Mouse (Mus musculus) stomach, postnatal 0 days (tissue): ENCODE data around the gene Hcst.

Experiments
- CTCF ChIP-seq: IDR thresholded peaks from 2 replicates; pipeline ENCODE4 v1.5.1; 2016; ENCODE audit warnings: antibody characterized with exemption, low read depth, mild to moderate bottlenecking, moderate library complexity
- EP300 ChIP-seq: optimal IDR thresholded peaks from 2 replicates; pipeline ENCODE3; 2016; ENCODE audit warnings: antibody characterized with exemption

GRCm38 (mm10) chr7:30399671-30400070 lies 20.0 kb downstream of the Hcst start:
- no peak for TF ChIP-seq CTCF
- TF ChIP-seq EP300: no peak
